Mouse (Mus musculus): ENCODE results near the gene Adra2c. TPM values are rescaled to one million over a fixed set of nuclear protein-coding genes. Genes with fewer than 3 reads are reported as not detected.

Gene Adra2c
- 0.07 and 0.14 TPM in 2 replicates for polyA plus RNA-seq (2012; rRNA removed)

DNA sequence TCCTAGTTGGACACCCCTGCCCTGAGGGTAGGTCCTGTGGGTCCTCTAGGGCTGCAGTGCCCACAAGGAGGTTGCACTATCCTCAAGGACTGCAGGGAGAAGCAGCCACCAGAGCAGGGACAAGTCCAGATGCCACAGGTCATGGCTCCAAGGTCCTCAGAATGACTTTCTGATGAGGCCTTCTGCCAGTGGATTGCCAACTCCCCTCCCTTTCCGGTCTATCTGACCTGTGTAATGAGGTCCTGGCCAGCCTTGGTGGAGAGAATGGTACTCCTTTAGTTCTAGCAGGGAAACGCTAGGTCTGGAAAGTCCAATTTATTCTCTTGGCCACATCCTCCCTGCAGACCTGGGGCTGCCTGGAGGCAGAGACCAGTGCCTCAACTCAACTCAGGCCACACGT lies at the start of gene Adra2c:
Adra2c (plus strand) TSS at position 301 of the 400 bp plus-strand sequence.
- no peak for TF ChIP-seq CTCF (IDR thresholded peaks at IDR 0.05; ENCODE audit: insufficient read depth, low read length)
- no peak for TF ChIP-seq POLR2A (IDR thresholded peaks at IDR 0.05; ENCODE audit: borderline replicate concordance, extremely low read depth, low read depth, low read length)
- no peaks in the 10 kb centered on the region for H3K4me1 ChIP-seq (ENCODE audit: control insufficient read depth, insufficient read depth, low read length)
- DNase-seq = no peak
- WGBS = 46% methylated on average over 3 of the region's 3 CpGs
- no peak within 1 kb of the TSS for H3K4me3 ChIP-seq (replicated peaks; ENCODE audit: extremely low read depth, low read depth, low read length)

DNA sequence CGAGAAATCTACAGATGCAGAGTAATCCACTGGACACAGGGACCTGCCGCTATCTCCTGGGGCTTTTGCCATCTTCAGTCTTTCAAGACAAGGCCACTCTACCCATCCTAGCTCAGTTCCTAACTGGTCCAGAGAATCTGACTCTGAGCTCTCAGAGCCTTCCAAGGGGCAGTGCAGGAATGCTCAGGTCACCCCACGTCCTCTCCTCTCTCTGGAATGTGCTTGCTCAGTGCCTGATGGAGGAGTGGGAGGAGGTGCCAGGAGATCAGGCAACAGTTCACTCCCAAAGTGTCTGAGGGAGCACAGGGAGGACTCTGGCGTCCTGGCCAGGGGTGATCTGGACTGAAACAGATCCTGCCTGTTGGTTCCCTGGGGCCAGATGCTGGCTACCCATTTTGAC lies 45.0 kb upstream of the Adra2c start:
- TF ChIP-seq POLR2A (IDR thresholded peaks at IDR 0.05; ENCODE audit: borderline replicate concordance, extremely low read depth, low read depth, low read length) (no peak), CTCF (IDR thresholded peaks at IDR 0.05; ENCODE audit: insufficient read depth, low read length) (no peak)
- whole genome bisulfite sequencing = 60% methylated on average over 4 of the region's 4 CpGs
- DNase-seq = no peak
- Histone ChIP-seq H3K4me3 (replicated peaks; ENCODE audit: extremely low read depth, low read depth, low read length) (no peak overlapping the region), H3K4me1 (ENCODE audit: control insufficient read depth, insufficient read depth, low read length) (no peaks in the 10 kb centered on the region)

DNA sequence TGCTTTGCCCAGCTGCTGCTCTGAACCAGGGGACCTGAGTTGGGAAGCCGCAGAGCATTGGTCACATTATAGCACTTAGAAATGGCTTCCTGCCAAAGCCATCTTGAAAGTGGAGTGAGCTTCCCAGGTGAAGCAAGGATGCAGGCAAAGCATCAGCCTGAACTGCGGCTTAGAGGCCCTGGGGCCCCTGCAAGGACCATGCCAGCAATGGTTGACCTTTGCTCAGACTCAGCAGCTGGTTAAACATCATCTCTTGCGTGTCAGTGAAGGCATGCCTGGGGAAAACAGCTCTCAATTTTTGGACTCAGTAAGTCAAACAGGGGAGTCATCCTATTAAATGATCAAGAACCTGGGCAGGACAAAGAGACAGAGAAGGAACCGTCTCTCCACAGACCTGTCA lies 40.4 kb upstream of the Adra2c start:
- TF ChIP-seq POLR2A (IDR thresholded peaks at IDR 0.05; ENCODE audit: borderline replicate concordance, extremely low read depth, low read depth, low read length) (no peak), CTCF (IDR thresholded peaks at IDR 0.05; ENCODE audit: insufficient read depth, low read length) (no peak)
- no peak for DNase-seq
- 78% methylated on average over 4 of the region's 4 CpGs for WGBS

DNA sequence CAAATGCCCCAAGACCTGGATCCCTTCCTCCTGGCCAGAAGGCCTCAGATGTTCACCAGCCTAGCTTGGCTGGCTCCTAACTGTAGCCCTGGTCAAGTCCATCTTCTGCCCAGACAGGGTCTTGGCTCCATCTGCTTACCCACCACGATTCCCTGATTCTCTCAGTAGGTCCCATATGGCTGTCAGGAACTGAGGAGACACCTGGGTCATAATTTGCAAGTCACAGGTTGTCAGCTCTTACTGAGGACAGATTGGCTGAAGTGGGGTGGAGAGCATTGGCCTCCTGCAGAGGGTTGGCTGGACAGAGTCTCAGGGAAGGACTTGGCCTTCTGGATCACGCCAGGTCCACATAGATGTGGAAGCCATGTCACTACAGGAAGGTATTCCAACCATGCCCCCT lies 39.5 kb upstream of the Adra2c start:
- WGBS = 85% methylated on average over 2 of the region's 2 CpGs
- no peak overlapping the region for H3K4me3 ChIP-seq (replicated peaks; ENCODE audit: extremely low read depth, low read depth, low read length)
- H3K4me1 ChIP-seq (ENCODE audit: control insufficient read depth, insufficient read depth, low read length) = no peaks in the 10 kb centered on the region
- no peak for TF ChIP-seq CTCF (IDR thresholded peaks at IDR 0.05; ENCODE audit: insufficient read depth, low read length)
- TF ChIP-seq POLR2A (IDR thresholded peaks at IDR 0.05; ENCODE audit: borderline replicate concordance, extremely low read depth, low read depth, low read length) = no peak
- DNase-seq = no peak

More for the DNA sequence above, 40.4 kb upstream of the Adra2c start:
- Histone ChIP-seq H3K4me1 (ENCODE audit: control insufficient read depth, insufficient read depth, low read length) (no peaks in the 10 kb centered on the region), H3K4me3 (replicated peaks; ENCODE audit: extremely low read depth, low read depth, low read length) (no peak overlapping the region)

DNA sequence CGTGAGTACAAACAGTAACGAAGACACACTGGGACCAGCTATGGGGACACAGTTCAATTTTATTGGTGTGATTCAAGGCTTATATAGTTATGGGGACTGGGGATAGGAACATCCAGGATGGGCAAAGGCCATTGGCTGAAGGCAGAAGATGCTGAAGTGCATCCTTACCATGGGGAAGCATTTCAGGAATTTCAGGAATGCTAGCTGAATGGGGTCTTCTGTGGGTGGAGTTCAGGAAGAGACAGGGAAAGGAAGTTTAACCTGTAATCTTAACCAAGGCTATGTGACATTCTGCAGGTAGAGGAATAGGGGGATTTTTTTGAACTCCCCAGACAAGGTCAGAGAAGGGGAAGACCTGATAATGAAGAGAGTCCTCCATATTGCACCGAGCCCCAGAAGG lies 36.6 kb upstream of the Adra2c start:
- no peak overlapping the region for H3K4me3 ChIP-seq (replicated peaks; ENCODE audit: extremely low read depth, low read depth, low read length)
- no peak for TF ChIP-seq CTCF (IDR thresholded peaks at IDR 0.05; ENCODE audit: insufficient read depth, low read length)
- TF ChIP-seq POLR2A (IDR thresholded peaks at IDR 0.05; ENCODE audit: borderline replicate concordance, extremely low read depth, low read depth, low read length) = no peak
- no peak for DNase-seq
- no peaks in the 10 kb centered on the region for H3K4me1 ChIP-seq (ENCODE audit: control insufficient read depth, insufficient read depth, low read length)
- 48% methylated on average over 3 of the region's 3 CpGs for WGBS

DNA sequence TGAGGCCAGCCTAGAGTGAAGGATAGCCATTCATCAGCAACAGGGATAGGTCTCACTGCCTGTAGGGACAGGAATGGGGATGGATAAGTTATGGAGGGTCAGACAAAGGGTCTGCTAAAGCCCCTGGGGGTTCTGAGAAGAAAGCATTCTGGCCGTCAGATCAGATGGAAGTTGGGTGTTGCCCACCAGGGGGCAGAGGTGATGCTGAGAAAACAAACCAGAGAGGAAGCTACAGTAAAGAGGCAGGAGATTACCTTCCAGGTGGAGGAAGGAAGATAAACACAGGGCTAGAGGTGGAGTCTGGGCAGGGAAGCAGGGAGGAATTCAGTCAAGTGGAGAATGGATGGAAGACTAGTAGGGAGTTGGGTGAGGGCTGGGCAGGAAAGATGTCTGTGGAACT lies 33.9 kb upstream of the Adra2c start:
- H3K4me3 ChIP-seq (replicated peaks; ENCODE audit: extremely low read depth, low read depth, low read length) = no peak overlapping the region
- no peaks in the 10 kb centered on the region for H3K4me1 ChIP-seq (ENCODE audit: control insufficient read depth, insufficient read depth, low read length)
- 6% methylated on average over 1 of the region's 1 CpGs for WGBS
- TF ChIP-seq CTCF (IDR thresholded peaks at IDR 0.05; ENCODE audit: insufficient read depth, low read length) (0 out of 2 replicates have a peak, but pooled peaks have one; percentile 7), POLR2A (IDR thresholded peaks at IDR 0.05; ENCODE audit: borderline replicate concordance, extremely low read depth, low read depth, low read length) (no peak)
- DNase-seq = no peak

DNA sequence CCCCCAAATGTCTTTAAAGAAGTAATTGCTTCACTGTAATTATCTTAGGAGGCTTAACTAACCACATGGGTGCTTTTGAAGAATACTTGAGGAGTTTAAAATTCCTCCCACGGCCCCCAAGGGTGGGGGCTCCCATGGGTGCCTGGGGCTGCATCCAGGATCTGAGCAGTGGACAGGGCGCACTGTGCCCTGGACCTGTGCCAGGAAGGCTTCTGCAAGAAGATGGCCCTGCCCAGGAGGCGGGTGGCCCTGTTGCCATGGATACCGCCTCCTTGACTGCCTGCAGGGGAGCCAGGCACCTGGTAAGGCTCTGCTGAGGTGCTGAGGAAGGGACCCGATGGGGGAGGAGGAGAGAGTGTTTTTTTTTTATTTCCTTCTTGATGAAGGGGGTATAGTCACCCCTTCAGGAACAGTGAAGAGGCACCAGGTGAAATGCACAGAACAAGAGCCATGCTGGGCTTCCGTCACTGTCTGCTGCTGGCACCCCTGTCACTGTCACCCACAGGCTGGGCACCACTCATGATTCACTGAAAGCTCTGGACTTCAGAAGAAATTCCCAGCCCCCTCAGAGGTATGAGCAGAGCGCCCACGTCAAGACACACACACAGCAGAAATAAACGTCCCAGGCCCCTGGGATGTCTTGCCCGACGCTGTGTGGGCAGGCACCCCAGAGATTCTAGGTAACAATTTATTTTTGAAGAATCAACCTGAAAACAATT lies 32.4 kb upstream of the Adra2c start:
- no peak overlapping the region for H3K4me3 ChIP-seq (replicated peaks; ENCODE audit: extremely low read depth, low read depth, low read length)
- WGBS = 51% methylated on average over 11 of the region's 11 CpGs
- TF ChIP-seq POLR2A (IDR thresholded peaks at IDR 0.05; ENCODE audit: borderline replicate concordance, extremely low read depth, low read depth, low read length) = no peak
- TF ChIP-seq CTCF (IDR thresholded peaks at IDR 0.05; ENCODE audit: insufficient read depth, low read length) = no peak
- no peak for DNase-seq
- H3K4me1 ChIP-seq (ENCODE audit: control insufficient read depth, insufficient read depth, low read length) = no peaks in the 10 kb centered on the region

DNA sequence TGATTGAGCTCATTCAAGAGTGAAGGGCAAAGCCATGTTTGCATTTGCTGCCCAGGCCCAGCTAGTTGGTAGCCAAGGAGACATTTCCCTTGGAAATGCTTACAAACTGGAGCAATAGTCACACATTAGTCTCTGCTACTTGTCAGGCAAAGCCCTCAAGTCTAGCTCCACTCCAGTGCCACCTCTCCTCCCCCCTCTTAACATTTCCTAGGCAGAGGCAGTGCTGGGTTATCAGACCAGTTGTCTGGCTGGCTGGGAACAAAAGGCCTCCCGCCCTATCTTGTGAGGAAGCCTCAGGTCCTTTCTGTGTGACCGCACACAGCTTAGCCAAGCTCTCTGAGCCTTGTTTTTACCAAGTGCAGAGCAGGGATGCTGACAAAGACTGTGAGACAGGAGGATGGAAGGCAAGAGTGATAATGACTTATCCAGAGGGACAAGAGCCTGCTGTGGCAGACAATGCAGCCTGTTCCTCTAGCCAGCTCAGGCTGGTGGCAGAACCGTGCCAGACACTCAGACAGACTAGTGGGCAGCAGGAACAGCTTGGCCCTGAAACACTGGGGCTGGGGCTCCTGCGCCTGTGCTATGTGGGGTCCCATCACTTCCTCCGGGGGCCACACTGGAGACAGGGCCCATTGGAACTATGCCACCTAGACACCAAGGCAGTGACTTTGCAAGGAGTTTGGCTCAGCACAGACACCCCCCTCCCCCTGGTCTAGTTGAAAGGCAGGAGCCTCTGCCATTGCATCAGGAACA lies 23.0 kb upstream of the Adra2c start:
- whole genome bisulfite sequencing = 59% methylated on average over 5 of the region's 5 CpGs
- H3K4me1 ChIP-seq (ENCODE audit: control insufficient read depth, insufficient read depth, low read length) = no peaks in the 10 kb centered on the region
- no peak for TF ChIP-seq POLR2A (IDR thresholded peaks at IDR 0.05; ENCODE audit: borderline replicate concordance, extremely low read depth, low read depth, low read length)
- TF ChIP-seq CTCF (IDR thresholded peaks at IDR 0.05; ENCODE audit: insufficient read depth, low read length) = no peak
- no peak overlapping the region for H3K4me3 ChIP-seq (replicated peaks; ENCODE audit: extremely low read depth, low read depth, low read length)
- no peak for DNase-seq

DNA sequence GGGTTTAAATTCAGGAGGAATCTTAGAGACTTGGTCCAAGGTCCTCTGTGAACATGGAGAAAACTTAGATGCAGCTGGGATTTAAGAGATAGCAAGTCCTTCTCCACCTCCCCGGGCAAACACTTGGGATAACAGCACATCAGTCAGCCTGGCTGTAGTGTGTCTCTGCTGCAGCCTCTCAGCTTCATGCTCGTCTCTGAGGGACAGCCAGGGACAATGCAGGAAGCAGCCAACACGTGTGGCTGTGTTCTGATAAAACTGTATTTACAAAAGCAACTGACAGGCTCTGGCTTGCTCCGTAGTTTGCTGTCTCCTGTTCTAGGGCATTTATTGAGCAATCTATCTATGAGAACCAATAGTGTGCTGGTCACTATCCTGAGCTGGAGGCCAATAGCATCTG lies 14.4 kb upstream of the Adra2c start:
- TF ChIP-seq CTCF (IDR thresholded peaks at IDR 0.05; ENCODE audit: insufficient read depth, low read length) = no peak
- TF ChIP-seq POLR2A (IDR thresholded peaks at IDR 0.05; ENCODE audit: borderline replicate concordance, extremely low read depth, low read depth, low read length) = no peak
- WGBS = 10% methylated on average over 4 of the region's 4 CpGs
- no peak for DNase-seq
- Histone ChIP-seq H3K4me3 (replicated peaks; ENCODE audit: extremely low read depth, low read depth, low read length) (no peak overlapping the region), H3K4me1 (ENCODE audit: control insufficient read depth, insufficient read depth, low read length) (no peaks in the 10 kb centered on the region)

DNA sequence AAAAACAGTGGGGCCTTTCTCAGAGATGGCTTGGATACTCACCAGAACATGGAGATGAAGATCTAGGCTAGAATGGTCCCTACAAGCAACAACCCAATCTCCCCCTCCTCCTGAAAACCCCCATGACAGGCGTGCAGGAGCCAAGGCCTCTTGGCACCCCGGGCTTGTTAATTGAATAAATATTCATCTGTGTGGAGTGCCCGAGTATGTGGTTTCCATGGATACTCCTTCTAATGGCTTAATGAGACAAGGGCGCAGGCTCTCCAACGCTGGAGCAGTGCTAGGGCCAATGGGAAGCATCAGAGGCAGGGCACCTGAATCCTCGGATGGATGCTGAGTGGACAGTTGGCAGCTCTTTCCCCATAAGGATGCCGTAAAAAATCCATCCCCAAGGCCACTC lies 10.6 kb upstream of the Adra2c start:
- 59% methylated on average over 7 of the region's 7 CpGs for WGBS
- no peak overlapping the region for H3K4me3 ChIP-seq (replicated peaks; ENCODE audit: extremely low read depth, low read depth, low read length)
- no peaks in the 10 kb centered on the region for H3K4me1 ChIP-seq (ENCODE audit: control insufficient read depth, insufficient read depth, low read length)
- no peak for DNase-seq
- no peak for TF ChIP-seq POLR2A (IDR thresholded peaks at IDR 0.05; ENCODE audit: borderline replicate concordance, extremely low read depth, low read depth, low read length)
- no peak for TF ChIP-seq CTCF (IDR thresholded peaks at IDR 0.05; ENCODE audit: insufficient read depth, low read length)
